Mouse (Mus musculus) small intestine, adult 2 months (tissue): ENCODE data around the gene Ncam1. TPM values are rescaled to one million over a fixed set of nuclear protein-coding genes. Genes with fewer than 3 reads are reported as not detected.

Experiments used
- H3K27ac ChIP-seq: fragments of 200-500 bp; 2 replicates; pipeline ENCODE4 v1.5.1; 2012; ENCODE audit warnings: low read depth, low read length, control low read depth, inconsistent platforms; ENCODE audit not compliant: insufficient read depth
- H3K27me3 ChIP-seq: fragments of 200-500 bp; 2 replicates; pipeline ENCODE4 v1.6.1; 2012; ENCODE audit warnings: mild to moderate bottlenecking, moderate library complexity, low read length, inconsistent platforms; ENCODE audit not compliant: control insufficient read depth, insufficient read depth
- H3K36me3 ChIP-seq: fragments of 200-500 bp; 2 replicates; pipeline ENCODE4 v1.6.1; 2012; ENCODE audit warnings: mild to moderate bottlenecking, low read length, control low read depth, inconsistent platforms; ENCODE audit not compliant: control insufficient read depth, insufficient read depth
- H3K4me1 ChIP-seq: fragments of 200-500 bp; 2 replicates; pipeline ENCODE4 v1.6.1; 2012; ENCODE audit warnings: low read length, inconsistent platforms, mixed read lengths; ENCODE audit not compliant: control insufficient read depth, insufficient read depth, insufficient read length
- H3K4me3 ChIP-seq: fragments of 200-500 bp; 2 replicates; pipeline ENCODE4 v1.5.1; 2012; ENCODE audit warnings: low read depth, mild to moderate bottlenecking, control low read depth, inconsistent platforms, low read length, moderate library complexity
- CTCF ChIP-seq: fragments of 200-500 bp; IDR thresholded peaks from 2 replicates; pipeline ENCODE4 v1.5.1; 2012; ENCODE audit warnings: low read depth, mild to moderate bottlenecking, control low read depth, inconsistent platforms, low read length, moderate library complexity, mixed read lengths; ENCODE audit not compliant: insufficient replicate concordance, insufficient read length; ENCODE audit errors: extremely low read depth
- POLR2A ChIP-seq: fragments of 200-500 bp; IDR thresholded peaks from 2 replicates; pipeline ENCODE4 v1.6.1; 2012; ENCODE audit warnings: low read depth, mild to moderate bottlenecking, control low read depth, inconsistent platforms, low read length, moderate library complexity
- WGBS: fragments of 180-500 bp; shearing (Covaris S2); methylation state at CpG from one replicate; pipeline ENCODE4 v1.1.7; 2018; 5-methylcytosine and 5-hydroxymethylcytosine counted together
- polyA plus RNA-seq: library from polyadenylated mRNA; depleted of rRNA; stranded (reverse); fragments of >200 nt; gene quantifications from 2 replicates; pipeline ENCODE4 v1.2.3, GENCODE M21; 2012

The Ncam1 gene
- polyA plus RNA-seq, 1 experiment, result 3.5 TPM

DNA sequence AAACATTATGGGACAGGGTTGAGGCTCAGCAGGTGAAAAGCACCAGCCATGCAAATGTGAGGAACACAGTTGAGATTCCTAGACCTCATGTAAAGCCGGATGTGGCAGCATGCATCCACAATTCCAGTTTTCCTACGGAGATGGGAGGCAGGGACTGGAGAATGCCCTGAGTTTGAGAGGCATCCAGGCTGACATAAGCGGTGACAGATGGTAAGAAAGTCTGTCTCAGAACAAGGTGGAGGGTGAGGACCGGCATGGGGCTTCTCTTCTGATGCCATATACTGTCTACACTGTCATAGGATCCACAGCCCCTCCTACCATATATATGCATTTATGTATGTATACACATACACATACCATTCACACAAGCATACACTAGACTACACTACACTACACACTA, 221.6 kb downstream of the Ncam1 start:
- TF ChIP-seq CTCF (no peak), POLR2A (no peak)
- no peaks in the 10 kb centered on the region for H3K36me3 ChIP-seq
- H3K27me3 ChIP-seq, result no peaks in the 10 kb centered on the region
- no peak overlapping the region for H3K27ac ChIP-seq
- no peak overlapping the region for H3K4me3 ChIP-seq
- WGBS, result 90% methylated on average over 4 of the region's 4 CpGs
- no peaks in the 10 kb centered on the region for H3K4me1 ChIP-seq

- TF ChIP-seq CTCF (no peak), POLR2A (no peak)
- Histone ChIP-seq H3K36me3 (no peaks in the 10 kb centered on the region), H3K27me3 (no peaks in the 10 kb centered on the region), H3K4me1 (no peaks in the 10 kb centered on the region), H3K4me3 (no peak overlapping the region), H3K27ac (no peak overlapping the region)
- WGBS, result 65% methylated on average over 9 of the region's 9 CpGs
Observed at GRCm38 (mm10) chr9:49571695-49572510, 226.8 kb downstream of the Ncam1 start.

GRCm38 (mm10) chr9:49570731-49571694, 227.7 kb downstream of the Ncam1 start:
- TF ChIP-seq POLR2A (no peak), CTCF (no peak)
- Histone ChIP-seq H3K27me3 (no peaks in the 10 kb centered on the region), H3K4me3 (no peak overlapping the region), H3K36me3 (no peaks in the 10 kb centered on the region), H3K4me1 (no peaks in the 10 kb centered on the region), H3K27ac (no peak overlapping the region)
- 57% methylated on average over 10 of the region's 10 CpGs for WGBS

DNA sequence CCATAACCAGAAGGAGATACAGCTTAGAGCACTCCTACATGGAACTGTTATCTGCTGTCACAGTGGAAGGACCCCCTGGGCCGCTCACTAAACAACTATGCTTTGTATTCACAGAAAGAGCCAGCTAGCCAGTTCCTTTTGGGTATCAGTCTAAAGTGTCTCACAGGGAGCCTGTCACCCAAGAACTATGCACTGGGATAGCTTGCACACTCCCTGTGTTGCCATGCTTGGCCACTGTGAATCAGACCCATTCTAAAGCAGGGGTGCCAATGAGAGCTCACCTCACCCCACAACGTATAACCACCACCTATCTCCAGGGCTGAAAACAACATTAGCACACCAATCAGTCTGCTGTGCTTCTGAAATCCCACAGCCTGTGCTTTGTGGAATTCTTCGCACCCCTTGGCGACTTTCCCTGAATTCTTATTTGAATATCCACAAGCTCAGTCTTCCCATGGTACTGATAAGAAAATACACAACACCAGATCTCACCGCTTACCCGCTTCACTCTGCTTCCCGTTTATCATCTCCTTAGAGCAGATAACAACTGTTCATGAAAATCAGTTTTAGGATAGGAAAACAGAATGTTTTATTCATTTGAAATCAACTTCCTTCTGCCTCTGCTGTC, 228.6 kb downstream of the Ncam1 start:
- WGBS, result 45% methylated on average over 7 of the region's 7 CpGs
- no peaks in the 10 kb centered on the region for H3K36me3 ChIP-seq
- H3K4me1 ChIP-seq, result no peaks in the 10 kb centered on the region
- TF ChIP-seq POLR2A (no peak), CTCF (no peak)
- H3K4me3 ChIP-seq, result no peak overlapping the region
- H3K27me3 ChIP-seq, result no peaks in the 10 kb centered on the region
- H3K27ac ChIP-seq, result no peak overlapping the region

DNA sequence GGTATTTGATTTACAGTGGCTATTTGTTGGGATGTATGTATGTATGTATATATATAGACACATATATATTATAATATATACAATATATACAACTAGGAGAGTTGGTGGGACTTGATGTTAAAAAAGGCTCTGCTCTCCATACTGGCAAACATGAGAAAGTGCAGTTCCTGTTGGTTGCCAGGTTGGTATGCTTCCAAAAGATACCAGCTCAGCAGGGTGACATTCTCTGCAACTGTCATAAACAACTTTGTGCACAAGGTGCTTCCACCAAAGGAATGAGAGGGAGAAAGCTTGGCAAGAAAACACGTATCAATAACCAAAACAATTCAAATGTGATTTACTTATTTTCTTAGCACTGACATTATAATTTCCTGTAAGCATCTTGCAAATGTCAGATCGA, 232.9 kb downstream of the Ncam1 start:
- Histone ChIP-seq H3K27ac (no peak overlapping the region), H3K36me3 (no peaks in the 10 kb centered on the region), H3K27me3 (no peaks in the 10 kb centered on the region), H3K4me1 (no peaks in the 10 kb centered on the region), H3K4me3 (no peak overlapping the region)
- TF ChIP-seq CTCF (no peak), POLR2A (no peak)
- WGBS, result 81% methylated on average over 2 of the region's 2 CpGs

- Histone ChIP-seq H3K4me3 (no peak overlapping the region), H3K27ac (no peak overlapping the region), H3K4me1 (no peaks in the 10 kb centered on the region), H3K36me3 (no peaks in the 10 kb centered on the region), H3K27me3 (no peaks in the 10 kb centered on the region)
- 82% methylated on average over 2 of the region's 2 CpGs for WGBS
- TF ChIP-seq POLR2A, result no peak
- TF ChIP-seq CTCF, result no peak
Observed at GRCm38 (mm10) chr9:49558941-49559340, 239.8 kb downstream of the Ncam1 start.
